Mouse (Mus musculus): ENCODE measurements at regions not wholly inside any gene's neighbourhood (a gene's known extent, or its start where the extent isn't known, plus 50 kb on each side); places are given as distances from the start of the nearest gene placed in this dataset.

DNA sequence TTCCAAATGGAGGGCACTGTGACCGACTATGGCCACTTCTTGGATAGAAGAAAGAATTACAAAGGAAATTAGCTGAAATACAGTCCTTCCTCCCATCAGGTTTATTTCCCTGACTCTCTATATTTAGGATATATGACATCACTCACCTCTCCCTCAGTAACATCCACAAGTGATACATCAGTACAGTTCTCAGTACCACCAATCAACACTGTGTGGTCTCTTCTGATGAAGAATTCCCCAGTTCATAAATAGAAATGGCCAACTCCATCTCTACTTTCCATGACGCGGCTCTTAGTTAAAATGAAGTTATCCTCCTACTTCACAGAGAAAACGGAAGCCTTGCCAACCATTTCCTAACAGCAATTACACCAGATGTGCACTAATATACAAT is 208.3 kb upstream of the Dio2 start:
- DNase-seq (ENCODE audit: low spot score) = no peak

DNA sequence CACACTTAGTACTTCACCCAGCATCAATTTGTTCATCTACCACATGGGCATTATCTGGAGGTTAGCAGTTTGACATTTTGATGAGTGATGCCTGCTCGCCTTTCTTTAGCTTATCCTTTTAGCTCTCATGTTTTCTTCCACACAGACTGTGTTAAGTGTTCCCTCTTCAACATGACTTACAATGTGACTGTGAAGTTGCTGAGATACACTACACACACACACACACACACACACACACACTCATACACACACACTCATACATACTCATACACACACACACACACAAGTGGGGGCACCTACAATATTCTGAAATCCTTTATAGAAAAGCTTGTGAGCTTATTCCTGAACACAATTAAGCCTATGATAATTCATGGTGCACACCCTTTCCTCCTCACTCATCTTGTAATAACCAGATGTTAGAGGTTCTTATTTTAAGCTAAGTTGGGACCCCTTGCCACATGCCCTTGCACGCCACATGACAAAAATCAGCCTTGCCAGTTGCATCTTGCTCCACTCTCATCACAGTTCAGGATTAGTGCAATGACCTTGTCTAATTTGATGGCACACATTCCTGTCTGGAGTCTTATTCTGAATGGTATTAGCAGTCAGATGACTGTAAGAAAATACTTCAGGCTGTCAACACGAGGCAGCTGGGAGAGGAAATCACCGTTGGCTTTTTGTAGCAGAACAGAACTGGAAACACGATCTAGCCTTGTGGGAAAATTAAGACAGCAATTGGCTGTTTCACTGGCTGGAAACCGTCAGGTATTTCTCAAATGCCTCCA is 207.7 kb upstream of the Dio2 start:
- DNase-seq (ENCODE audit: low spot score) = no peak

DNA sequence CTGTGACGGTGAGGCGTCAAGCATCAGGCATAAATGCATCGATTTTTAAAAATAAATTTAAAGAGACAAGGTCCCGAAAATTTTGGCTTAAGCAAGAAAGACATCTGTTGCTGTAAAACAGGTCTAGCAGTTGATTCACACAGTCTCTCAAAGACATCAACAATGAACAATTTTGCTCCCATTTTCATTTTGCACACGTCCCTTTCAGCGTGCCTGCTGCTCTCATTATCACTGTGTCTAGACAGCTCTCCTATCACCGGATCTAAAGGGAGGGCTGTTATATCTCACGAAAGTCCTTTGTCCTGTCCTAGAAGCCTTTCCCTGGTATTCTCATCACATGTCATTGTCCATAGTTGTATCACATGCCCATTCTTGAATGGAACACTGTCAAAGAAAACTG is 194.4 kb upstream of the Dio2 start:
- no peak for DNase-seq (ENCODE audit: low spot score)

DNA sequence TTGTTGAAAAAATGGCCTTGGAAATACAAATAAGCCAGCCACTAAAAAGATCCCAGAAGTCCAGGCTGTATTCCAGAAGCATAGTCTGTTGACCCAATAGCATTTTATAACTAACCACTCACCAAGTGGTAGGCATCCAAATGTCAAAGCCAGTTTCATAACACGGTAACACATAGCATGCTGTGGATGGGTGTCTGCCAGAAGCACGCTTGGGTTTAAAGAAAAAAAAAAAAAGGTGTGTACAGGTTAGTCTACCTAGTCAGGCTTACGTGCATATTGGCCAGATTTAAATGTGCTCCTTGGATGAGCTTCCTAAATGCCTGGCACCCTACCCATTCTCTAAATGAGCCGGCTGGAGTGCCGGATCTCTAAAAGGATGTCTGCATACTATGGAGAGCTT is 194.0 kb upstream of the Dio2 start:
- no peak for DNase-seq (ENCODE audit: low spot score)

DNA sequence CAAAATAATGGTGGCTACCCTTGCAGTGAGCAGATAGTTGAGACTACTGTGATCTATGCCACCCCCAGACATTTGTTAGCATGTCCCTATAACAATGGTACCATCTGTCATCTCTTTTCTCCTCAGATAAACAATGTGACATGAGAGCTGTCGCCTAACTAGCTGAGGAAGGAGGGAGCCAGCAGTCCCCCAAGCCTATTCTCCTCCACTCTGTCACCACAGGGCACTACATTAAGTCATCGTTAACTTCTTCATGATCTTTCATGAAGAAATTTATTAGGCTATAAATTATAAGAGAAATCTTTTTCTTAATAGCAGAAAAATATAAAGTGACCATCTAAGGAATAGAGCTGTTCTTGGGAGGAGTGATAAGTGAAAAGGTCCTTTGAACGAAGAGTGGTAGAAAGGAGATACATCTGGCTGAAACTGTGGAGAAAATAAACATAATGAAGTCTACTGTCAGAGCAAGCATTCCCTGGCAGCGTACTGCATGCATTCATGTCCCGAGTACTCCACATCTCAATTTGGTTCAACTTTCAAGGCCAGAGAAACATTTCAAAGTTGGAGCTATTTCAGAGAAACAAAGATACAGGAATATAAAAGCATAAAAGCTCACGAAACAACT is 192.0 kb upstream of the Dio2 start:
- DNase-seq (ENCODE audit: low spot score) = no peak

DNA sequence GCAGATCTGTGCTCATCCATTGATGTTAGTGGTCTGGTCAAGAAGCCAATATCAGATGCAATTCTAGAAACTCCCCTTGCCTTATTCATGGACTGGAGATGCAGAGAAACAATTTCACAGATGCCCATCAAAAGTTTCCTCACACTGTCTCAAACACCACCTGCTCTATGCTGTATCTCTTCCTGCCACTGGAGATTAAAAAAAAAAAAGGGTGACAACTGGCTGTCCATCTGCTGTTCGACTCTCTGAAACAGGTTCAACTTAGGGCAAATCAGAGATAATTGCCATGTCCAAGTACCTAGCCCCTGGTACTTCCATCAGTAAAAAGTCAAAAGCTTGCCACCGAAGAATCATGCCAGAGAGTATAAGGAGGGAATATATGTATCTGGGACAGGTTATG is 185.4 kb upstream of the Dio2 start:
- DNase-seq (ENCODE audit: low spot score) = no peak

DNA sequence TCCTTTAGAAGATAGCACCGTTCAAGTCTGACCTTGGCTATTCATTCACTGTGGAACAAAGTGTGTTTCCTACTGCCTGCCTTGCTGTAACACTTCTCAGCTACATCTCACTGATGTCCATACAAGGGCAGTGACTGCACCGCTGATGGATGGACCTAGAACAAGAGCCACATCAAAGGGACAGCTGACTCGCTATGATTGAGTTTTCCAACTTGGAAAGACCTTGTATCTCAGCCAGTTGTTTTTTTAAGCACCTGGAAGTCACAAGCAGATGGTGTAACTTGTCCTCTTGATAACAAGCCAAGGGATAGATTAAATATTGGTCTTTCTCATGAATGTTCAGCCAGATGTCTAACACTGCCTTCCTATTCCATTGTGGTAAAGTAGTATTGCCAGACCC is 184.9 kb upstream of the Dio2 start:
- DNase-seq (ENCODE audit: low spot score) = no peak

DNA sequence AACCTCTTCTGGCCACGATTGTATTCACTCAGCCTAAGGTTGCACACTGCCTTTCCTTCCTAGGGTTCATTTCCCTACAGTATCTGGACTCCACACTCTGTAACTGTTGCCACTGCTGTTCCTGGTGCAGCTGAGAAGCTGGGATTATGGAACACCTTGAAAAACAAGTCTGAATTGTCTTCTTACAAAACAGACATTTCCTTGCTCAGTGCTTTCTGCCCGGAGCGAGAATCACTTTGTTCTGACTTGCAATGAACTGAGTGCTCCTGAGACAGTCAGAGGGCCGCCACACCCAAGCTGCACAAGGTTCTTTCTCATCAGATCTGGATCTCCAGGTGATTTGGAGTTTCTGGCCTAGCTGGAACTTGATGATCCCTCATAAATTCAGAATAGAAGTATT is 183.0 kb upstream of the Dio2 start:
- DNase-seq (ENCODE audit: low spot score) = no peak

DNA sequence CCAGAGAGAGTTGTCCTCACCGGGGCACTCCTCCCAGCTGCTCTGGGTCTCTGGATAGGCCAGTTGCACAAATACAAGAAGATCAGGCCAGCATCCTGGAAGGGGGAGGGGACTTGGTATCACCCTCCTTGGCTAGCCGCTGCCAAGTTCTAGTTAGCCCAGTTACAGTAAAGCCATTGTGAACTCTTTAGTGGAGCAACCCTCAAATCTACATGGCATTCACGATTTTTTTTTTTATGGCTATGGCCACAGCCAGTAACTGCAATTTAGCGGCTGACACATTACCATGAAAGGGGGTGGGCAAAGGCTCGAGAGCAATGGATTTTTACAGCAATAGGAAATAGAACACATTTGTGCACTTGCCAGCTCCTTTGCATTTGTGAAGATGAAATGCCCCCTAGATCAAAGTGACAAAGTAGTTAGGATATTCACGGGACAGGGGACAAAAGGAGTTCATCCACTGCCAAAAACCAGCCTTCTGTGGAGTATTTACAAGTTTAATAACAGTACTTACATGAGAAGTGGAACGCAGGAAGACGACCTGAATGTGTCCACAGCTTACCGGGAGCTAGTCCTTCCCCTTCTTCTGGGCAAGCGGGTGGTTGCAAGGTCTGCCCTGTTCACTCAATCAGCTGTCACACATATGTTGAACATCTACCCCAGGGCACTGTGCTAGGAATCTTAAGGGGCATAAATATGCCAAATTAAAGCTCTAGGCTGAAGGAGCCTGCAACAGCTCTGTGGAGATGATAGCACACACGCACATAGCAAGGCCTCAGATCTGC is 177.9 kb upstream of the Dio2 start:
- no peak for DNase-seq (ENCODE audit: low spot score)

DNA sequence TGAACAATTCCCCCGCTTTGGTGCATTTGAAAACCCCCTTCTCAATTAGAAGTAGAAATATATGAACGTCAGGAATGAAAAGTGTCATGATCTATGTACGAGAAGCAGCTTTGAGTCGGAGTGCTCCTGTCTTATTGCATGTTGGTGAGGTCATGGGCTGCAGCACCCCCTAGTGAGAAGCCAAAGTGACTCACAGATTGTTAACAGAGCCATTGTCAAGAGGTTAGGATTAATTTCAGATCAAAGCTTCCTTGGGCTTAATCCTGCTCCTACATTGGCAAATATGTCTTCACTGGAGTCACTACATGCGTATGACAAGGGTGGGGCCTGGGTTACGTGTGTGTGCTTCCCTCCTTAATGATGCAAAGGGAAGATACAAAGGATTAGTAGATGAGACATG is 165.8 kb upstream of the Dio2 start:
- no peak for DNase-seq (ENCODE audit: low spot score)

DNA sequence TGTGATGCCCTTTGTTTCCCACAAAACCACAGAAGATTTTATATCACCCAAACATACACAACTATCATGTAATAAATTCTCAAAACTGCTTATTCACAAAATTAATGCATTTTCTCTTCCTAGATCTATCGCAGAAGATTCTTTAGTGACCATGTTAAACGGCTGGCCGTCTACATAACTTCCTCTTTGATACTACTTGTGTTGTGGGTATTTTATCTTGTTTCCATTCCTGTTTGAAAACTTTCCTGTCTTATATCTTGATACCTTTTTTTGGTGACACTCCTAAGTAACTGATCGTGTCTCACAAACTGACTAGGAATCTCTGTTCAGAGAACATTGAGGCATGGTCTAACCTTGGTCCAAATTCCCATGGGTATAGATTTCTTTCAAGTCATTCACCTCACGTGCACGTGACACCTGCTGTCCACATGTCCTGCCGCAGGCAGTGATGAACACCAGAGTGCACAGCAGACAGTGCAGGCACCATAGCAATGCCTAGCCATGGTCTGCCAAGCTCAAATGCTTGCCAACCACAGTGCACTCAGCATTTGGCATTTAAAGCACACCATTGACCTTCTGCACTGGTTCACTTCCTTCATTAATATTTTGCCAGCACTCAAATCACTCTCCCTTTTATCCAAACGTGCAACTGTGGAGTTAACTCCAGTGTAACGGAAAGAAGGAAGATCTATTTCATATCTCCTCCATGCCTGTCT is 155.6 kb upstream of the Dio2 start:
- DNase-seq (ENCODE audit: low spot score) = no peak

DNA sequence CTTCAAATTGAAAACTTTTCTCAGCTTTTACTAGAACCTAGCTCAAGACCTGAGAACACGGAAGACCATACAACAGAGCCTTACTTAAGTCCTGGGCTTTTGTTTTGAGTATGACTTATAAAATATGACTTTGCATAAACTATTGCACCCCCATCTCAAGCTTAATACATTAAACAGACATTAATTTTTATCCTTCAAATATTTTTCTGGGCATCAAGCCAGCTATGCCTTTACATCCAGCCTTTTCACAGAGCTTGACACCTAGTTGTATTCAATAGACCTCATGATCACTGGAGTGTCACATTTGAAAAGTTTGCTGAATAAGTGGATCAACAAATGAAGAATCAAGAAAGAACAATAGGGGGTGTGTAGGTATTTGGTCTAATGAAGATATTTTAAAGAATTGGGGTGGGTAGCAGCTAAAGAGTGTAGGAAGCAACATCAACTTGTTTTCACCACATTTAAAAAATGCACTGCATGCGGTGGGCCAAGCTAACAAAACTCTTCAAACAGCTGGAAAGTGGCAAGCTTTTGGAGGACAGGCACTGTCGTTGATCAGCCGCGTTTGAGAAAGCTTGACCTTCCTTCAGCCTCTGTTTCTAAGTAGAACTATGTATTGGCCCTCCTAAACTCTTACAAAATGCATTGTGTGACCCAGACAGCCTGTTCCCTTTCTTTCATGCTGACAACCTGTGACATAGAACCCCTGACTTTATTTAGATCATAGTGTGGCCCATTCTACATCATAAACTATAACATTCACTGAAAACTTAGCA is 138.2 kb upstream of the Dio2 start:
- no peak for DNase-seq (ENCODE audit: low spot score)

DNA sequence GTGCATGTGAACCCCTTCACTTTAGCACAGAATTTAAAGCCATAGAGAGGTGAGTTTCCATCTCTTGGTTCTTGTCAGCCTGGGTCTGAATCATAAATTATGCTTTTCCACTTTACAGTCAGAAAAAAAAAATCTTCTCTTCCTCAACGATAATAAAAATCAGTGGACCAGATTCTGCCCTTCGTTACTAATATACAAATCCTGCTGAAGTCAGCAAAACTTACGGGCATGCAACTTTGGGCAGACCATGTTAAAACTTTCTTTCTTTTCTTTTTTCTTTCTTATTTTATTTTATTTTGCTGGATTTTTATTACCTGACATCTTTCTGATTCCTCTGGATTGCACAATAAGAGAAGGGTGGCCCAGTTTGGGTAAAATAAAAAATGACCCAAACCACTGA is 136.6 kb upstream of the Dio2 start:
- no peak for DNase-seq (ENCODE audit: low spot score)

DNA sequence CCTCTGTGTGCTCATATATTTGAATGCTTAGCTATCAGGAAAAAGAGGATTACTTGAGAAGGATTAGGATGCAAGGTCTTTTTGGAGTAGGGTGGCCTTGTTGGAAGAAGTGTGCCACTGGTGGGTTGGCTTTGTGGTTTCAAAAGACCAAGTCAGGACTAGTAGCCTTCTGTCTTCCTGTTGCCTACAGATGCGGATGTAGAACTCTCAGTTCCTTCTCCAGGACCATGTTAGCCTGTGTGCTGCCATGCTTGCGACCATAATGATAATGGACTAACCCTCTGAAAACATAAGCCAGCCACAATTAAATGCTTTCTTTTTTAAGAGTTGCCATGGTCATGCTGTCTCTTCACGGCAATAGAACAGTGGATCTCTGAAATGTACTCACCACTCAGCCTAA is 135.7 kb upstream of the Dio2 start:
- no peak for DNase-seq (ENCODE audit: low spot score)

DNA sequence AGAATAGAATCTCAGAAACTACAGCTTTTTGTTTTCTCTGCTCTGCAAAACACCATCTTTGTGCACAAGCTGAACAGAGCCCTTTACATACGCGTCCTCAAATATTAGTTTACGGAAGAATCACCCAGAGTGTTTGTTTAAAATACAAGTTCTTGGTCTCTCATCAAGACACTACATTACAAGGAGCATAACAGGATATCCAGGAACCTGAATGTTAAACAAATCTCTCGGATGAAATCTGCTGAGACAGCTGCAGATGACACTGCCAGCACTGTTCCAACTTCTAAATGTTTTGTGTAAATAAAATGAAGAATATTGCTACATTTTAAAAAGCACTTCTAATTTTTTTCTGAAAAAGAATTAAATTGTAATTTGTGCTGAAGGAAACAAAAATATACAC is 128.4 kb upstream of the Dio2 start:
- DNase-seq (ENCODE audit: low spot score) = no peak

DNA sequence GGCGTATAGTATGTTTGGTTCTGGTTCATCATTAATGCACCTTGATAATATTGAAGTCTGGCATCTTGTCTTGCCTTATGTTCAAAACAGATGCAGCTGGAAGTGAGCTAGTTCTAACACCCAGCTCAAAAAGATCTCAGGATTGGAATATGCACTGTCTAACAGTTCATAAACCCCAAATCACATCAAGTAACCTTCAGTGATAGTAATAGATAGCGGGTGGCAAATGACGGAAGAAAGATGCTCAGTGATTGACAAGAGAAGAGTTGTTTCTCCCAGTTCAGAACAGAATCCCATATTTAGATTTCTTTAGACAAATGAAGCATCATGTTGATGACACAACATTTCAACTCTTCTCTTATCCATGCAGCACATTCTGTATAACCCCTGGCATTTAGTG is 124.4 kb upstream of the Dio2 start:
- no peak for DNase-seq (ENCODE audit: low spot score)

DNA sequence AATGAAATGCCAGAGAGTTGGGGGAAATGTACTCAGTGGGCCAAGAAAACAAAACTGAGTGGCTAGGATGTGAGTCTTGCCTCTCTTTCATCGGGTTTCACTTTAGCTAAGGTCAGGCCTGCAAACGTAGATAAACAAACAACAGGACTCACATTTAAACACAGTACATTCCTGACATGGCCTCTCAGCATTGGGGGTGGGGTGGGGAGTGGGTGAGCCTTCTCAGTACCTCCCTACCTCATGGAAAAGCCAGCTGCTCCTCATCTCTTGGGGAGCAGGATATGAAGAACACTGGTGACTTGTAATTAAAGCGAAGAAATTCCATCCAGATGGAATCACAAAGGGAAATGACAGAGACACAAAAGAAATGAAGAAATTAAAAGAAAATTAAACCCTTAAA is 119.5 kb upstream of the Dio2 start:
- DNase-seq (ENCODE audit: low spot score) = peak; percentile 42

DNA sequence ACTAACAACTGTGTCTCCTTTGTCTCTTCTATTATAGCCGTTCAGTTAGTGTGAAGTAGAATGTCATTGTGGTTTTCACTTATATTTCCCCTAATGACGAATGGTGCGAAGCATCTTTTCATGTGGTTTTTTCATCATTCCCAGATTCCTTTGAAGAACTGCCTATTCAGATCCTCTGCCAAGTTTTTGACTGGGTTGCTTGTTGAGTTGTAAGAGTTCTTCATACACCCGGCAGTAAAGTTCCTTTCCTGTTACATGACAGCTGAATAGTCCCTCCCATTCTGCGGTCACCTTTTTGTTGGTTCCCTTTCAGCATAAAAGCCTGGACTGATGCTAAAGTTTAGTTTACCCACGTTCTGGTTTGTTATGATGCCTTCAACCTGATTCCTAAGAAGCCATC is 72.4 kb upstream of the Dio2 start:
- DNase-seq (ENCODE audit: low spot score) = no peak

DNA sequence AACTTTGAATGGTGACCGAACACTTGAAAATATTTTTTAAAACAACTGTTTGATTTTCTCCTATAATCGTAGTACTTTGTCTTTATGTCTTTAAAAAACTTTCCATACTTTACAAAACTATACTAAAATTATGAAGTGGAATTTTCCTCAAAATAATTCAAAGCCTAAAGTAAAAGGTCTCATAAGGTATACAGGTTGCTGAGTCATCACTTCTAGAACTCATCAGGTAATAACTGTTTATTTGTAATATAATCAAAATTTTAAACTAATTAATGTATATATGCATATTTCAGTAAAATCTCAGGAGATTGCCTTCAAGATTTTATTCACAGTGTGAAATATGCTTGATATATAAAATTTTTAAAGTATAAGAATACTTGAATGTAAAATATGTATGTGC is 52.3 kb upstream of the Dio2 start:
- DNase-seq (ENCODE audit: low spot score) = no peak

Data from yolk sac, embryonic 10.5 days (tissue).